Mouse (Mus musculus) right cerebral cortex, adult 18-20 months (tissue): ENCODE results near the gene Esam.

Source experiments
- DNase-seq: peaks from one replicate; pipeline ENCODE4 v3.0.0; 2022; ENCODE audit warnings: mixed read lengths

The Esam gene

GRCm38 (mm10) chr9:37527396-37528224 lies at the start of gene Esam:
Esam (plus strand) TSS chr9:37528078.
- no peak for DNase-seq

GRCm38 (mm10) chr9:37485146-37485545 lies 42.7 kb upstream of the Esam start:
- no peak for DNase-seq

- DNase-seq, result no peak
Observed at GRCm38 (mm10) chr9:37488041-37488440, 39.8 kb upstream of the Esam start.

- peak; percentile 90 for DNase-seq
Observed at GRCm38 (mm10) chr9:37488611-37489396, 39.1 kb upstream of the Esam start, which contains the start of gene Msantd2. Msantd2 (plus strand) TSS chr9:37489319.

- DNase-seq, result peak; percentile 38
Observed at GRCm38 (mm10) chr9:37489446-37490120, 38.3 kb upstream of the Esam start.

- no peak for DNase-seq
Observed at GRCm38 (mm10) chr9:37495761-37496160, 32.1 kb upstream of the Esam start.

GRCm38 (mm10) chr9:37496325-37496724 lies 31.6 kb upstream of the Esam start:
- no peak for DNase-seq

- no peak for DNase-seq
Observed at GRCm38 (mm10) chr9:37500201-37500600, 27.7 kb upstream of the Esam start.

- no peak for DNase-seq
Observed at GRCm38 (mm10) chr9:37501170-37501569, 26.7 kb upstream of the Esam start.

GRCm38 (mm10) chr9:37504348-37504747 lies 23.5 kb upstream of the Esam start:
- no peak for DNase-seq

GRCm38 (mm10) chr9:37506023-37506422 lies 21.9 kb upstream of the Esam start:
- no peak for DNase-seq

- DNase-seq, result no peak
Observed at GRCm38 (mm10) chr9:37512097-37512496, 15.8 kb upstream of the Esam start.

GRCm38 (mm10) chr9:37514456-37514855 lies 13.4 kb upstream of the Esam start:
- no peak for DNase-seq

- DNase-seq, result no peak
Observed at GRCm38 (mm10) chr9:37517467-37517866, 10.4 kb upstream of the Esam start.

- DNase-seq, result no peak
Observed at GRCm38 (mm10) chr9:37518991-37519390, 8.9 kb upstream of the Esam start.

- no peak for DNase-seq
Observed at GRCm38 (mm10) chr9:37519995-37520394, 7.9 kb upstream of the Esam start.

GRCm38 (mm10) chr9:37525461-37525860 lies 2.4 kb upstream of the Esam start:
- DNase-seq, result no peak

GRCm38 (mm10) chr9:37526443-37527395 lies 1.2 kb upstream of the Esam start:
- no peak for DNase-seq

GRCm38 (mm10) chr9:37528225-37528970 lies 520 bp downstream of the Esam start:
- DNase-seq, result no peak

- DNase-seq, result no peak
Observed at GRCm38 (mm10) chr9:37530031-37530887, 2.4 kb downstream of the Esam start.
